Mouse (Mus musculus): Measurements from ENCODE around the gene Gm11034.
A peak's percentile ranks its signal among the peaks of the same experiment; 100 is the strongest.

The Gm11034 gene

DNA sequence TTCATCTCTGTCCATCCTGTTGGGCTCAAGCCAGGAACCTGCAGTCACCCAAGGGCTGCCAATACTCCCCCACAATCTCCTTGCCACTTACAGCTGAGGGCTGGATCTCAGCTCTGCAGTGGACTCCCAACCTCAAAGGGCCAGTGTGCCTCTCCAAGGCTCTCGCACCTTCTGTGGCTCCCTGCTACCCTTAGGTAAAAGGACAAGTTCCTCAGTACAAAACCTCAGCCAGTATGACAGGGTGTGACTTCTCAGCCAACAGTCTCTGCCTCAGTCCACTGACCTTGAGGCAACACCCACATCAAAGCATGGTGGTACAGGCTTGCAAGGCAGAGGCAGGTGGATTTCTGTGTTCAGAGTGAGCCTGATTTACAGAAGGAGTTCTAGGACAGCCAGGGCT lies 1.6 kb downstream of the Gm11034 start:
- no peak for DNase-seq (ENCODE audit: low read depth, low spot score)

DNA sequence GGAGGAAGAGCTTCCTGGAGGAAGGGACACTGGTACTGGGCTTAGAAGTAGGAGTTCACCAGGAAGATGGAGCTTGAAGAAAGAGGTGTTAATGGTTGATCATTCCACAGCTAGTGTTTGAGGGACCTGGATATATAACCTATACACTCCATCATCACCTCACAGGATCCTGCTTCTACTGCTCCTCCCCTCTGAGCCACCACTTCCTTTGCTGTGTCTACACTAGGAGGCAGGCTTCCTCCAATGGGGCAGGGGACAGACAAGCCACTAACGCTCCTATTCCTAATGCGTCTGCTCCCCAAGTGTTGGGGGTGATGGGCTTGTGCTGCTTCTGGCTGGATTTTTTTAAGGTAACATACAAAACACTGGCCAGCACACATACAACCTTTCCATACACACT lies 2.7 kb downstream of the Gm11034 start:
- no peak for DNase-seq (ENCODE audit: low read depth, low spot score)

DNA sequence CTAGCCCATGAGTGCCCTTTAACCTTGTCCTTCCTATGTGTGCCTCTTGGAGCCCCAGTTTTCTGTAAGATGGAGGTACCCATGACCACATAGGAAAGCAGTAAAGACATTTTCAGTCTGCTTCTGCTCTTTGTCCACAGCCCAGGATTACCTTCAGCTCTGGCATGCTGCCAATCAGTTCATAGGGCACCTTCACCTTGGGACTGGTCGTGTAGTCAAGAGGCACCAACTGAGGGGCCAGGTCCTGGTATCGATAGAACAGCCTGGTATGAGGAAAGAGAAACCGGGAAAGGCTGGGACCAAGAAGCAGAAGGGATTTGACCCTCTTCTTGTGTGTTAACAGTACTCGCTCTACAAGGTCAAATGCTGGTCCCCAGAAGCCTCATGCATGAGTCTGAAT lies 3.2 kb downstream of the Gm11034 start:
- DNase-seq (ENCODE audit: low read depth, low spot score) = no peak

DNA sequence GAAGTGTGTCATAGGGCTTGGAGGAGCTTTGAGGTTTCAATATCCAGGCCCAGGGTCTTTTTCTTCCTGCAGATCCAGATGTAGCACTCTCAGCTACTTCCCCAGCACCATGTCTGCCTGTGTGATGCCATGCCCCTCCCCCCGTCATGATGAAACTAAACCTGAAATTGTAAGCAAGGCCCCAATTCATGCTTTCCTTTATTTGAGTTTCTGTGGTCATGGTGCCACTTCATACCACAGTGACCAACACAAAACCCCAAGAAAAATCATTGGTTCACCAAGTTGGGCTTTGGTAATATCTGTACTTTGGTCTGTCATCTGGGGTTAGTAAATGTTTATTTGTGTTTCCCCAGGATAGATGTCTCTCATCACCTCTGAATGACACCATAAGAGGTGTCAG lies 4.9 kb downstream of the Gm11034 start:
- no peak for DNase-seq (ENCODE audit: low read depth, low spot score)

DNA sequence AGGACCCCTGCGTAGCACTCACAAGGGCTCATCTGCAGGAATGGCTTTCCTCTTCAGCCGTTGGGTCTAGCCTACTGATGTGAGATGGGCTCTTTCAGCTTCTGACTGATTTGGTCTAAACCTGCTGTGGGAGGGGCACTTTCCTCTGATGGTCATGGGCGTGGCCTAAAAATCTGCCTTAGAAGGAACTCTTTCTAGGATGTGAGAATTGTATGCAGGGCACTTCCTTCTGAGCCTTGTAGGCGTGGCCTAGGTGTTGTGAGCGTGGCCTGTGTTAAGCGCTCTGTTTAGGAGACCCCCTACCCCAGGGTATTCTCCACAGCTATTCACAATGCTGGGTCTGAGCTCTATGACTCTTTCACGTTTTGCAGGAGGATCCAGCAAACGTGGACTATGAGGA lies 15.4 kb downstream of the Gm11034 start:
- DNase-seq (ENCODE audit: low read depth, low spot score) = no peak

DNA sequence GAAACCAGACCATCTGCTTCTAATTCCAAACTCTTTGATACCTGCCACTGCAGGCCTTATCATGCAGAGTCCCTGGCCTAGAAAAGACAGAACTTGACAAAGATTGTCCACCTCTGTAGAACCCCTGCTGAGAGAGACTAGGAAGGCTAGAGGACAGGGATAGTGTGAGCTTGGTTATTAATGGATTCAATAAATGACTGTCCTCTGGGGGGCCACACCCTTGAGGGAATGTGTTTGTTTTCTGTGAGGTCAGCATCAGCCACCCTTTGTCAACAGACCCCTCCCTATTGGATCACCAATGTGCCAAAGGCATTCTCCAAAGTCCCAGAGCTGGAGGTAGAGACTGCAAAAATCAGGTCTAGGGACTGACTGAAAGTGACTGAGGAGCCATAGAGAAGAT lies 21.4 kb downstream of the Gm11034 start:
- DNase-seq (ENCODE audit: low read depth, low spot score) = no peak

DNA sequence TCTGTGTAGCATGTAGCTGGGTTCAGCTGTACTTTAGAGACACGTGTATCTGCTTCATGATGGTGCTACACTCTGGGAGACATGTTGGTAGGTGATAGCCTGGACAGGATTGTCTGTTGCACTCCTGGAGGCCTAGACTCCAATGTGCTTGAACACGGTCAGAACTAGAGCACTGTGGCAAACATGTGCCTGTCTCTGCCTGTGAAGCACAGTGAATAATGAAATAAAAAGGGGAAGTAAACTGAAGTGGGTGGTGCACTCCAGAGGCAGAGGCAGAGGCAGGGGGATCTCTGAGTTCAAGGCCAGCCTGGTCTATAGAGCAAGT lies 23.3 kb downstream of the Gm11034 start:
- no peak for DNase-seq (ENCODE audit: low read depth, low spot score)

DNA sequence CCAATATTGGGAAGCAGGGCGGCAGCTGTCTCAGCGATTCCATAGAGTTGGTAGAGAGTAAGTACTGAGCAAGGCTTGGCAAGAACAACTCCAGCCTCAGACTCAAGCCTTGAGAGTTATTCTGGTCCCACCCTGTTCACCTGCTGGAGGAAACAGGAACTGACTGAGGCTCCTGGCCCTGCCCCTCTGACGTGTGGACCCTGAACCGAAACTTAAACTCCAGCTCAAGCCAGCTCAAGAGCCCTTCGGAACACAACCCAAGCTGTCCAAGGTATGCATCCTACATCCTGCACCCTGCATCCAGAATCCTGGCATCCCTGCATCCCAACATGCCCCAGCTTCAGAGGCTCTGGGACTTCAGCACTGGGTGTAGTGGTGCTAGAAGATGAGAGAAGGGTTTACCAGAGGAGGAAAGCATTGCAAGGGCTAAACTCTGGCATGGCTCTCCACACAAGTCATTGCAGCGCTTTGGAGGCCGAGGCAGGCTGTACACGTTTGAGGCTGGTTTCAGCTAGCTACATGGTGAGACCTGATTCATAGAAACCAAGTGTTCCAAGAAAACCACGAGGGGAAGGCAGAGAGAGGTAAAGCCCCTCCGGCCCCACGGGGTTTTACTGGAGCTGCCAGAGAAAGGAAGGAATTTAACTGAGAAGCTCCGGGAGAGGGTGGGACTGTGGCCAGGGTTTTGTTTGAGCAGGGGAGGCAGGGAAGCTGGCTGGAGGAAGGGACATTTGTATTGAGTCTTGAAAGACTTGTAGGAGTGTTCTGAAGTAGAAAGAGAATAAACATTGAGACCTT lies 23.8 kb downstream of the Gm11034 start, which contains the start of gene Hsh2d:
Gene Hsh2d, plus strand, starts transcription at position 222 of the 798 bp plus-strand sequence.
- peak; percentile 13 for DNase-seq (ENCODE audit: low read depth, low spot score)

DNA sequence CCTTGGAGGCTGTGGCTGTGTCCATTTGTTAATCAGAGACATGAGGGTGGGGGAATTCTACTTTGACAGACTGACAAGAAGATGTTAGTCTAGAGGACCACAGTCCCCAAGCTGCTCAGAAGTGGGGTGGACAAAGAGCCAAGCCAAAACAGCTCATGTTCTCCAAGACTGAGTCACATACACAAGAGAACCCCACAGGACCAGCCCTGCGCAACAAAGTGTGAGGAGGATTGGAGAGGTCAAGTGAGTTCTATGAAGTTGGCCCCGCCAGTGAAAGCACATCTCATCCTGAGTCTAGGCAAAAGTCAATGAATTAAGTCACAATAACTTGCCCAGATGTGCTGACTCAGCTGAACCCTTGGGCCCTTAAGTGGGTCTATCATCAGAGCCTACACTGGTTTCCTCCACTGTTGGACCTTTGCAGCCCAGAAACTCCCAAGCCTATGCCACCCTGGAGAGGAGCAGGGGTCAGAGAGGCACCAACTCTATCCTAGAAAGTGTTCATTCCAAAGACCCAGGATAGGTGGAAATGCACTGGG lies 25.6 kb downstream of the Gm11034 start:
- no peak for DNase-seq (ENCODE audit: low read depth, low spot score)

DNA sequence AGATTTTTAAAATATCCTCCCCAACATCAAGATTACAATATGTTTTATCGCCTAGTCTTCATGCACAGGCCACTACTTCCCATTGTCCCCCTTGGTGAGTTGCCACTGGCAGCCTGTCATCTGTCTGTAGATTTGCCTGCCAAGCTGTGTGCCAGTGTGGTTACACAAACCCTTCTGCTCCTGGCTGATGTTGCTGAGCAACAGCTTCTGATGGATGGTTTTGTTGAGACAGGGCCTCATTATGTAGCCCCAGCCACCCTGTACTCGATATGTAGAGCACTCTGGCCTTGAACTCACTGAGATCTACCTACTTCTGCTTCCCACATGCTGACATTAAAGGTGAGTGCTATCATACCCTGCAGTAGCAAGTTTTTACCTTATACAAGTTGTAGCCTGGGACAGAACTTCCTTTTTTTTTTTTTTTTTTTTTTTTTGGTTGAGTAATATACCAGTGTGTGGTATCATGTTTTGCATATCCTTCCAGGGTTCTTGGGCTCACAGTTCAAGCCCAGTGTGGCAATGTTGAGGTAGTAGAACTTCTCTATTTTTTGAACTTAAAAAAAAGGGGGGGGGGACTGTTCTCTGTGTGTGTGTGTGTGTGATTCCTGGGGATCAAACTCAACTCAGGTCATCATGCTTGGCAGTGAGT lies 29.8 kb downstream of the Gm11034 start:
- DNase-seq (ENCODE audit: low read depth, low spot score) = peak; percentile 22

DNA sequence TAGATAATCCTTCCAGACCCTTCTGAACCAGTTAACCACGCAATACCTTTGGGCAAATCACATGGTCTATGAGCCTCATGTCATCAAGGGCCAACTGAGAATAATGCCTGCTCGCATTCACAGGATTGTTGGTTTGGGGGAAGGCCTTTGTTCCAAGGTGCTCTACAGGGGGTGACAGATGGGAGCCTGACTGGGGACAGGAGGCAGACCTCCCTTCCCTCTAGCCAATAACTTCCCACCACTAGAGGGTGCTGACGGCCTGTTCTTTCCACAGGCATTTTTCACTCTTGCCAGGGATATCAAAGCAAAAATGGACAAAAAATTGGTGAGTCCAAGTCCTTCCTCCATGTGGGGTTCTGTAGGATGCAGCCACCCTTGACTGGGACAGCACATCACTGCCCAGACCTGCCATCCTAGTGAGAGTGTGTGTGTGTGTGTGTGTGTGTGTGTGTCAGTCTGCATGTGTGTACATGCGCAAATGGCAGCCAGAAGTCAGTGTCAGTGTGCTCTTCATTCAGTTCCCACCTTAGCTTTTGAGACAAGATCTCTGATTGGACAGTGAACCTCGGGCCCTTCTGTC lies 36.0 kb downstream of the Gm11034 start:
- peak; percentile 85 for DNase-seq (ENCODE audit: low read depth, low spot score)

DNA sequence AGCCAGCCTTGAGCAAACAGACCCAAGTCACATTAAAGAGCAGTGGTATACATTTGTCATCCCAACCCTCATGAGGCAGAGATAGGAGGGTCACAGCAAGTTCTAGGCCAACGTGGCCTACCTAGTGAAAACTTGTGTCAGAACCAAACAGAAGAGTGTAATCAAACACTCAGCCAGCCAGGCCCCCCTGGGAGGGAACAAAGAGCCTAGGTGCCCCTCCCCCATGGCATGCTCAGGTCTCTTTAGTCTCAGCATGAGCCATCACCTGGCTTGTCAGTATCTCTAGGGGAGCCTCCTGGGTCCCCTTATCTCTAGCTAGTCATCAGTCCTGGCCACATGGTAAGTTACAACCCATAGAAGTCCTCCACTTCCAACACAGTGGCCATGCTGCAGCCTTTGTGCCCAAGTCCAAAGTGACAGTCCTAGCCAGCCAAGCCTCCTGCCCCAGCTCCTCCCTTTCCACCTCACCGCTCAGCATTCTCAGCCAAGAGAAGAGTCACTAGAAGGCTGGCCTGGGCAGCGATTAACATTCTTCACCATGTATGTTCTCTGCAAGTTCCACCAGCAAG lies 43.7 kb downstream of the Gm11034 start:
- no peak for DNase-seq (ENCODE audit: low read depth, low spot score)

DNA sequence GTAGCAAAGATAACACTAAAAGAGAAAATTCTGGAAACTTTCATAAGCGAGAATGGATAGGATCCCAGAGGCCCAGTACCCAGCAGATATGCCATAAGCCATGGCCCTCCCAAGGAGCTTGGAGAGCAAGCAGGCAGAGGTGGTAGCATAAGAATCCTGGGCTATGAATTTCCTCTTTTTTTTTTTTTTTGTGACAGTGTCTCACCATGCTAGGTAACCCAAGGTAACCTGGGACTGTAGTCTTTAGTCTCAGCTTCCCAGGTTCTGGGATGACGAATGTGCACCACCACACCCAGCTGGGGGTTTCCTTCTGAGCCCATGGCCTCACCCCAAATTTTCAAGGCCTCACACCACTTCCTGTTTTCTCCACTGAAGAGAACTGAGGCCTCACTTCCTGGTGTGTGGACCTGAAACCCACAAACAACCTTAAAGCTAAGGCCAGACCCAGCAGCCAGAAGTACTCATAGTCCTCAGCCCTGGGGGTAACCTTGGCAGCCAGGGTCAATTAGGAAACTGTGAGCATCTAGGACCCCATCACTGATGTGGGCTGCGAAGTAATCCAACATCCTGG lies 44.3 kb downstream of the Gm11034 start:
- no peak for DNase-seq (ENCODE audit: low read depth, low spot score)

All from 3T3-L1 (cell line).